Mouse (Mus musculus) cortical plate, adult 2 months (tissue): ENCODE measurements around the gene Clstn2.

Experiments used
- CTCF ChIP-seq: fragments of 200-500 bp; IDR thresholded peaks from 2 replicates; pipeline ENCODE4 v1.5.1; 2011; ENCODE audit warnings: mild to moderate bottlenecking, control low read depth, low read length; ENCODE audit not compliant: insufficient read depth; ENCODE audit errors: extremely low read depth
- POLR2A ChIP-seq: fragments of 200-500 bp; IDR thresholded peaks from 2 replicates; pipeline ENCODE4 v1.6.1; 2011; ENCODE audit warnings: mild to moderate bottlenecking, low read length, control low read depth; ENCODE audit not compliant: insufficient read depth; ENCODE audit errors: extremely low read depth

DNA sequence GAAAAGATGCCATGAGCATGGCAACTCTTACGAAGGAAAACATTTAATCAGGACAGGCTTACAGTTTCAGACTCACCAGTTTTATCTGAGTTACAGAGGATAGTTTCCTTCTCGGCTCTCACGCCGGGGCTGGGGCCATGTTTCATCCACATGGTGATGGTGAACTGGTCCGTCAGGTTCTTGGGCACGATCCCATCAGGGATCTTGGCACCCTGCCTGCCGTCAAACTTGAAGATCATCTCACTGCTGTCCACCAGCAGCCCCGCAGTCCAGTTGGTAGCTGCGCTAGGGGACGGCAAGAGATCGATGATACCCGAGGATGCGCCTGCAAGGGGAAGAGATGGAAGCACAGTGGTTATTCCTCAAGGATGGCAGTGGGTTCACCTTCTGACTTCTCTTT, 500.4 kb downstream of the Clstn2 start:
- TF ChIP-seq CTCF, result no peak
- no peak for TF ChIP-seq POLR2A
